Mouse (Mus musculus) ES-Bruce4 (cell line): Measurements from ENCODE around the gene Cux1. TPM values are rescaled to one million over a fixed set of nuclear protein-coding genes. Genes with fewer than 3 reads are reported as not detected.

Experiments
- H3K27ac ChIP-seq: 2 replicates; pipeline ENCODE4 v1.5.1; 2012; ENCODE audit warnings: low read length, inconsistent platforms; ENCODE audit not compliant: insufficient read depth
- H3K27me3 ChIP-seq: 2 replicates; pipeline ENCODE4 v1.6.1; 2012; ENCODE audit warnings: mild to moderate bottlenecking, low read length, inconsistent platforms; ENCODE audit not compliant: control insufficient read depth, poor library complexity, insufficient read depth, severe bottlenecking
- H3K36me3 ChIP-seq: 2 replicates; pipeline ENCODE4 v1.6.1; 2012; ENCODE audit warnings: inconsistent platforms, mild to moderate bottlenecking, low read length, moderate library complexity; ENCODE audit not compliant: control insufficient read depth, poor library complexity, insufficient read depth, severe bottlenecking
- H3K4me1 ChIP-seq: one replicate; pipeline ENCODE4 v1.8.1; 2011; ENCODE audit warnings: low read length; ENCODE audit not compliant: control insufficient read depth, insufficient read depth
- H3K4me3 ChIP-seq: 2 replicates; pipeline ENCODE4 v1.5.1; 2011; ENCODE audit warnings: low read depth, mild to moderate bottlenecking, low read length
- H3K9ac ChIP-seq: 2 replicates; pipeline ENCODE4 v1.6.1; 2012; ENCODE audit warnings: low read depth, mild to moderate bottlenecking, inconsistent platforms; ENCODE audit not compliant: poor library complexity, severe bottlenecking
- H3K9me3 ChIP-seq: replicated peaks from 2 replicates; pipeline ENCODE4 v1.6.1; 2012; ENCODE audit warnings: mild to moderate bottlenecking, low read length, inconsistent platforms; ENCODE audit not compliant: control insufficient read depth, poor library complexity, insufficient read depth, severe bottlenecking
- CTCF ChIP-seq: IDR thresholded peaks from one replicate; pipeline ENCODE4 v1.8.1; 2011; ENCODE audit warnings: low read depth, low read length
- EP300 ChIP-seq: IDR thresholded peaks from 2 replicates; pipeline ENCODE4 v1.6.1; 2011; ENCODE audit warnings: low read depth, low read length; ENCODE audit not compliant: insufficient read depth
- POLR2A ChIP-seq: IDR thresholded peaks from one replicate; pipeline ENCODE4 v1.8.1; 2011; ENCODE audit warnings: low read length; ENCODE audit not compliant: insufficient read depth
- polyA plus RNA-seq: library from polyadenylated mRNA; stranded (reverse); fragments of >200 nt; gene quantifications from 2 replicates; pipeline ENCODE4 v1.2.4, GENCODE M21; 2011; ENCODE audit warnings: low read depth; ENCODE audit not compliant: missing spikeins, insufficient read depth, insufficient read length

Gene Cux1
- polyA plus RNA-seq, 1 experiment: 37.0 TPM

- H3K4me3 ChIP-seq: no peak overlapping the region
- no peak overlapping the region for H3K9ac ChIP-seq
- H3K4me1 ChIP-seq: no peaks in the 10 kb centered on the region
- H3K9me3 ChIP-seq: no peaks in the 10 kb centered on the region
- peaks cover 3% of the 10 kb centered on the region for H3K27me3 ChIP-seq
- TF ChIP-seq POLR2A (no peak), EP300 (no peak), CTCF (no peak)
- H3K27ac ChIP-seq: no peak overlapping the region
- H3K36me3 ChIP-seq: no peaks in the 10 kb centered on the region
Measured at GRCm38 (mm10) chr5:136570171-136570570, 2.9 kb upstream of the Cux1 start.

DNA sequence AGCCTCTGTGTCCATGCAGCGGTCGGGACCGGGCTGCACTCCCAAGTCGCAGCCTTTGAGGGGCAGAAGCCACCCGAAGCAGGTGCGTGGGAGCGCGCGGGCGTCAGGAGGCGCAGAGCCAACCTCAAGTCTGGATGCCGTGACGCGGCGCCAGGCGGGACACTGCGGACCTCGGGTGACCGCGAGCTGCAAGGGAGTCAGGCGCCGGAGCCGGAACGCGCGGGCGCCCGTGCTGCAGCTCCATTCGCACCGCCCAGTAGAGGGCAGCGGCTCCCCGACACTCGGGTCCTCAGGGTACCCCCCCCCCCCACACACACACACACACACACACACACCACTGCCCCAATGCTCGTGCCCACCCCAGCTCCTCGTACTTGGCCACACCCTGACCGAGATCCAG is 1.5 kb upstream of the Cux1 start:
- no peak overlapping the region for H3K27ac ChIP-seq
- peaks cover 2% of the 10 kb centered on the region for H3K4me1 ChIP-seq
- peak overlapping the region; percentile 98 for H3K9ac ChIP-seq
- H3K27me3 ChIP-seq: peaks cover 4% of the 10 kb centered on the region
- no peaks in the 10 kb centered on the region for H3K9me3 ChIP-seq
- H3K4me3 ChIP-seq: peak overlapping the region; percentile 73
- no peaks in the 10 kb centered on the region for H3K36me3 ChIP-seq
- peak; percentile 32; the same call in 1 of the 2 replicates for TF ChIP-seq EP300
- no peak for TF ChIP-seq POLR2A
- peak; percentile 46 for TF ChIP-seq CTCF

GRCm38 (mm10) chr5:136568026-136568765 is 906 bp upstream of the Cux1 start:
- Histone ChIP-seq H3K4me3 (peak overlapping the region; percentile 75), H3K4me1 (peaks cover 2% of the 10 kb centered on the region), H3K27me3 (peaks cover 4% of the 10 kb centered on the region), H3K9me3 (no peaks in the 10 kb centered on the region), H3K9ac (peak overlapping the region; percentile 98), H3K27ac (no peak overlapping the region), H3K36me3 (no peaks in the 10 kb centered on the region)
- TF ChIP-seq POLR2A: no peak
- no peak for TF ChIP-seq CTCF
- no peak for TF ChIP-seq EP300

GRCm38 (mm10) chr5:136566812-136567175 is 496 bp downstream of the Cux1 start:
- Histone ChIP-seq H3K36me3 (no peaks in the 10 kb centered on the region), H3K27me3 (peaks cover 4% of the 10 kb centered on the region), H3K4me1 (peaks cover 2% of the 10 kb centered on the region), H3K27ac (peak overlapping the region; percentile 52), H3K4me3 (peak overlapping the region; percentile 98), H3K9ac (peak overlapping the region; percentile 98), H3K9me3 (no peaks in the 10 kb centered on the region)
- no peak for TF ChIP-seq CTCF
- no peak for TF ChIP-seq EP300
- TF ChIP-seq POLR2A: no peak

GRCm38 (mm10) chr5:136566001-136566811 is 1.1 kb downstream of the Cux1 start:
- Histone ChIP-seq H3K27ac (no peak overlapping the region), H3K36me3 (no peaks in the 10 kb centered on the region), H3K4me1 (peaks cover 2% of the 10 kb centered on the region), H3K9ac (peak overlapping the region; percentile 98), H3K9me3 (no peaks in the 10 kb centered on the region), H3K27me3 (peaks cover 4% of the 10 kb centered on the region), H3K4me3 (peak overlapping the region; percentile 98)
- TF ChIP-seq EP300: no peak
- TF ChIP-seq CTCF: no peak
- no peak for TF ChIP-seq POLR2A
